15 mouse cellular contexts compared by ENCODE assay signal in genomic region chr6:37862893-37863292, GRCm38 (mm10). TPM values are rescaled to one million over a fixed set of nuclear protein-coding genes. Genes with fewer than 3 reads are reported as not detected.
DNase-seq lines count a peak whose midpoint lies in the region; ATAC-seq and TF ChIP-seq lines count a peak whose summit lies in the region.
"Had no signal": no experiment of that assay in that cellular context is flagged by ENCODE, and none has a peak within 500 bp of the region (broad histone marks: within the 10 kb centered on the region; RNA-seq: fewer than 3 reads in every experiment).

No protein-coding gene starts in this region.

- no peaks in the 10 kb centered on the region for H3K9me3 ChIP-seq in heart, embryonic 13.5 days
- no peaks in the 10 kb centered on the region for H3K9me3 ChIP-seq in liver, embryonic 14.5 days (ENCODE audit: control insufficient read depth, low read length)
- H3K9me3 ChIP-seq in hindbrain, embryonic 10.5 days = no peaks in the 10 kb centered on the region
- H3K9me3 ChIP-seq: lung, embryonic 15.5 days had no signal

- H3K27me3 ChIP-seq in heart, embryonic 13.5 days (replicated peaks) = no peaks in the 10 kb centered on the region
- H3K27me3 ChIP-seq in liver, embryonic 14.5 days (ENCODE audit: control insufficient read depth, insufficient read depth, low read length) = no peaks in the 10 kb centered on the region
- H3K27me3 ChIP-seq in hindbrain, embryonic 10.5 days (ENCODE audit: insufficient read depth, poor library complexity, severe bottlenecking) = no peaks in the 10 kb centered on the region
- H3K27me3 ChIP-seq: lung, embryonic 15.5 days; Patski had no signal

- no peak overlapping the region for H3K4me3 ChIP-seq in heart, embryonic 13.5 days
- no peak overlapping the region for H3K4me3 ChIP-seq in liver, embryonic 14.5 days (ENCODE audit: insufficient read depth in 1 of 2, low read depth in 2 of 2, low read length in 2 of 2)
- H3K4me3 ChIP-seq in hindbrain, embryonic 10.5 days = no peak overlapping the region
- H3K4me3 ChIP-seq in gastrocnemius, adult 2 months = no peak overlapping the region
- H3K4me3 ChIP-seq: left cerebral cortex, adult 2 months; lung, embryonic 15.5 days had no signal

- no peak for DNase-seq in heart, adult 18-20 months
- peak; percentile 63 for DNase-seq in c-Kit-positive CD71-positive TER-119-negative erythroid progenitor cells, embryonic 14.5 days (ENCODE audit: low read depth)
- peak; percentile 74 to 81 (median 76) for DNase-seq in liver, embryonic 14.5 days (ENCODE audit: low read depth in 3 of 3, low spot score in 3 of 3)
- DNase-seq in adrenal gland, adult 8-10 months = no peak
- DNase-seq in hindbrain, embryonic 10.5 days (ENCODE audit: low spot score) = no peak
- DNase-seq in gastrocnemius, postnatal 14 days = no peak
- DNase-seq in gastrocnemius, adult 2 months = no peak
- DNase-seq: cerebellum, adult 9-10 months; heart, postnatal 14 days; kidney, adult 8-10 months; thymus, adult 18-20 months had no signal

- H3K4me2 ChIP-seq in heart, embryonic 13.5 days = no peak overlapping the region
- H3K4me2 ChIP-seq in liver, embryonic 14.5 days (ENCODE audit: low read depth) = no peak overlapping the region
- H3K4me2 ChIP-seq: lung, embryonic 15.5 days had no signal

- WGBS in heart, embryonic 13.5 days = 56% methylated on average over 7 of the region's 7 CpGs
- 35% methylated on average over 7 of the region's 7 CpGs for WGBS in liver, embryonic 14.5 days (ENCODE audit: insufficient replicate concordance)
- WGBS in hindbrain, embryonic 10.5 days = 90% methylated on average over 7 of the region's 7 CpGs

- H3K27ac ChIP-seq in heart, embryonic 13.5 days (replicated peaks) = peak overlapping the region; percentile 50
- H3K27ac ChIP-seq in liver, embryonic 14.5 days = peak overlapping the region; percentile 54
- H3K27ac ChIP-seq in hindbrain, embryonic 10.5 days = no peak overlapping the region
- H3K27ac ChIP-seq in gastrocnemius, adult 2 months = no peak overlapping the region
- H3K27ac ChIP-seq: left cerebral cortex, adult 2 months; lung, embryonic 15.5 days had no signal

- H3K4me1 ChIP-seq in heart, embryonic 13.5 days = 0 out of 2 replicates have a peak, but pooled peaks cover 3% of the 10 kb centered on the region
- peaks cover 11 to 20% of the 10 kb centered on the region in 2 experiments for H3K4me1 ChIP-seq in liver, embryonic 14.5 days (replicated peaks; ENCODE audit: control insufficient read depth in 2 of 2, insufficient read depth in 2 of 2, low read length in 1 of 2)
- no peaks in the 10 kb centered on the region for H3K4me1 ChIP-seq in hindbrain, embryonic 10.5 days (replicated peaks)
- H3K4me1 ChIP-seq: lung, embryonic 15.5 days had no signal

- intact Hi-C loops in gastrocnemius, postnatal 14 days (cut with DNase I; ENCODE audit: low total_unique reads) = loop anchor here (10.0 kb wide), 1 partner anchor 118 kb away; no protein-coding TSS in a partner anchor
- intact Hi-C loops in gastrocnemius, adult 2 months (cut with DNase I) = no loop called here

- no peak for TF ChIP-seq CTCF in liver, embryonic 14.5 days (IDR thresholded peaks at IDR 0.05; ENCODE audit: low read depth)
- TF ChIP-seq CTCF in gastrocnemius, adult 2 months (IDR thresholded peaks at IDR 0.05) = no peak

- H3K36me3 ChIP-seq in heart, embryonic 13.5 days = no peaks in the 10 kb centered on the region
- no peaks in the 10 kb centered on the region for H3K36me3 ChIP-seq in liver, embryonic 14.5 days (replicated peaks; ENCODE audit: control insufficient read depth, insufficient read depth, low read depth)
- no peaks in the 10 kb centered on the region for H3K36me3 ChIP-seq in hindbrain, embryonic 10.5 days
- H3K36me3 ChIP-seq: lung, embryonic 15.5 days had no signal

- peak; percentile 93 for TF ChIP-seq EP300 in liver, embryonic 14.5 days (IDR thresholded peaks at IDR 0.05; ENCODE audit: low read depth)

- H3K9ac ChIP-seq in heart, embryonic 13.5 days = no peak overlapping the region
- H3K9ac ChIP-seq in liver, embryonic 14.5 days (replicated peaks) = no peak overlapping the region
- H3K9ac ChIP-seq: lung, embryonic 15.5 days had no signal

- 0 out of 2 replicates have a peak, but pooled peaks have one; percentile 37 for ATAC-seq in heart, embryonic 13.5 days (ENCODE audit: extremely low read depth, insufficient number of reproducible peaks, low FRiP score, low TSS enrichment)
- ATAC-seq in liver, embryonic 14.5 days (ENCODE audit: insufficient read depth) = peak; percentile 94
- ATAC-seq: Patski had no signal

RNA-seq across cellular contexts. Expression of gene Trim24, which starts 7.7 kb away (rescaled TPM):
- 9.3 and 10.0 TPM in 2 replicates for polyA plus RNA-seq in heart, embryonic 13.5 days (2015; fragmentation: Nextera tagmentation; extraction: Ambion mirVana)
- 10 to 100 TPM; 31.4 to 32.3 TPM for total RNA-seq in heart, adult 18-20 months (2021)
- 6.8 and 8.3 TPM in 2 replicates for polyA plus RNA-seq in liver, embryonic 14.5 days (2012; rRNA removed)
- 4.9 and 5.4 TPM in 2 replicates for polyA plus RNA-seq in liver, embryonic 14.5 days (2014; fragmentation: Nextera tagmentation; extraction: Ambion mirVana)
- 10 to 100 TPM; 23.7 to 56.6 (median 38.3) TPM for total RNA-seq in adrenal gland, adult 8-10 months (2022)
- 19.3 and 22.5 TPM in 2 replicates for polyA plus RNA-seq in hindbrain, embryonic 10.5 days (2016; fragmentation: Nextera tagmentation; extraction: Ambion mirVana)
- total RNA-seq in gastrocnemius, postnatal 14 days (2021) = 10 to 100 TPM; 20.4 to 26.3 TPM
- 10 to 100 TPM; 32.6 to 53.6 TPM for total RNA-seq in gastrocnemius, adult 2 months (2021)

Comparison
In these comparisons a context has a peak if more than half of its experiments do, and no peak if none do; other contexts are left out.
1. H3K27ac ChIP-seq: peak in heart, embryonic 13.5 days (single experiment) and liver, embryonic 14.5 days (single experiment); none in hindbrain, embryonic 10.5 days (single experiment) and gastrocnemius, adult 2 months (single experiment).
2. DNase-seq: peak in c-Kit-positive CD71-positive TER-119-negative erythroid progenitor cells, embryonic 14.5 days (single experiment) and liver, embryonic 14.5 days (3 of 3); none in heart, adult 18-20 months (0 of 2), adrenal gland, adult 8-10 months (single experiment), hindbrain, embryonic 10.5 days (single experiment), gastrocnemius, postnatal 14 days (single experiment) and gastrocnemius, adult 2 months (single experiment).